Mouse (Mus musculus): Measurements from ENCODE around the gene Cts7.

DNA sequence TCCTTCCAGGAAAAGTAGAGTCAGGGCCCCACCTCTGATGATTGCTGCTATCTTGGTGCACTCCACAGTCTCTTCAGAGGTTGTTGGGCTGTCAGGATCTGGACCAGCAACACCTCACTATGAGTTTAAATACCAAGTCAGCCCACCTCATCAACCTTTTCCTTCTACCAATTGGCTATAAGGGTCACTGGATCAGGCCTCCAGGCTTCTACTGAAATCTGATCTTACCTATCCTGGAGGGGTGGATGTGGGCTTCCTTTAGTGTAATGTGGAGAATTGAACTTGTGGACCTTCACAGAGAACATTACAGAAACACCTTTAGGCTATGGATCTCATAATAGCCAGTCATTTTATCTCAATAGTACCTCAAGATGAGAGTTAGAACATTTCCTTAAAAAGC is at the start of gene Cts7:
- TF ChIP-seq CTCF (IDR thresholded peaks at IDR 0.05; ENCODE audit: low read depth) (no peak), EP300 (IDR thresholded peaks at IDR 0.05; ENCODE audit: low read depth) (no peak)
